Mouse (Mus musculus) midbrain, embryonic 11.5 days (tissue): Measurements from ENCODE around the gene Sorbs1. TPM values are rescaled to one million over a fixed set of nuclear protein-coding genes. Genes with fewer than 3 reads are reported as not detected.

Experiments
- ATAC-seq: fragments of 200-750 bp; cut with Nextera tagmentation; 2 replicates; pipeline ENCODE4 v1.8.0; 2017; ENCODE audit warnings: moderate TSS enrichment, moderate library complexity; ENCODE audit not compliant: low FRiP score
- DNase-seq: peaks from one replicate; pipeline ENCODE4 v3.0.0; 2015; ENCODE audit warnings: low spot score; ENCODE audit errors: missing footprints
- H3K27ac ChIP-seq: fragments of 300-500 bp; sonication (generic); 2 replicates; pipeline ENCODE4 v1.5.1; 2014; ENCODE audit warnings: low read depth, low read length
- H3K27me3 ChIP-seq: fragments of 300-500 bp; sonication (generic); 2 replicates; pipeline ENCODE4 v1.6.1; 2014; ENCODE audit warnings: mild to moderate bottlenecking, low read length, moderate library complexity, mixed read lengths; ENCODE audit not compliant: control insufficient read depth, insufficient read depth
- H3K36me3 ChIP-seq: fragments of 300-500 bp; sonication (generic); 2 replicates; pipeline ENCODE4 v1.6.1; 2014; ENCODE audit warnings: mild to moderate bottlenecking, low read length, moderate library complexity, mixed read lengths; ENCODE audit not compliant: control insufficient read depth, insufficient read depth
- H3K4me1 ChIP-seq: fragments of 300-500 bp; sonication (generic); 2 replicates; pipeline ENCODE4 v1.6.1; 2014; ENCODE audit warnings: low read length; ENCODE audit not compliant: control insufficient read depth, insufficient read depth
- H3K4me2 ChIP-seq: fragments of 300-500 bp; sonication (generic); 2 replicates; pipeline ENCODE4 v1.6.1; 2014; ENCODE audit warnings: mild to moderate bottlenecking, moderate library complexity
- H3K4me3 ChIP-seq: fragments of 300-500 bp; sonication (generic); 2 replicates; pipeline ENCODE4 v1.5.1; 2014; ENCODE audit warnings: low read depth, low read length
- H3K9ac ChIP-seq: fragments of 300-500 bp; sonication (generic); 2 replicates; pipeline ENCODE4 v1.6.1; 2014; ENCODE audit warnings: low read length
- H3K9me3 ChIP-seq: fragments of 300-500 bp; sonication (generic); 2 replicates; pipeline ENCODE4 v1.6.1; 2016; ENCODE audit warnings: low read length; ENCODE audit not compliant: control insufficient read depth
- WGBS: fragments of 180-500 bp; shearing (Covaris S2); extraction: QIAGEN DNeasy Blood & Tissue Kit; methylation state at CpG from one replicate; pipeline ENCODE4 v1.1.7; 2014; 5-methylcytosine and 5-hydroxymethylcytosine counted together
- polyA plus RNA-seq: library from polyadenylated mRNA; unstranded; fragments of >200 nt; fragmentation: Nextera tagmentation; extraction: Ambion mirVana; gene quantifications from 2 replicates; pipeline ENCODE4 v1.2.1, GENCODE M21; 2014

Gene Sorbs1
- polyA plus RNA-seq, 1 experiment from 2014 or later, result 61.0 TPM

DNA sequence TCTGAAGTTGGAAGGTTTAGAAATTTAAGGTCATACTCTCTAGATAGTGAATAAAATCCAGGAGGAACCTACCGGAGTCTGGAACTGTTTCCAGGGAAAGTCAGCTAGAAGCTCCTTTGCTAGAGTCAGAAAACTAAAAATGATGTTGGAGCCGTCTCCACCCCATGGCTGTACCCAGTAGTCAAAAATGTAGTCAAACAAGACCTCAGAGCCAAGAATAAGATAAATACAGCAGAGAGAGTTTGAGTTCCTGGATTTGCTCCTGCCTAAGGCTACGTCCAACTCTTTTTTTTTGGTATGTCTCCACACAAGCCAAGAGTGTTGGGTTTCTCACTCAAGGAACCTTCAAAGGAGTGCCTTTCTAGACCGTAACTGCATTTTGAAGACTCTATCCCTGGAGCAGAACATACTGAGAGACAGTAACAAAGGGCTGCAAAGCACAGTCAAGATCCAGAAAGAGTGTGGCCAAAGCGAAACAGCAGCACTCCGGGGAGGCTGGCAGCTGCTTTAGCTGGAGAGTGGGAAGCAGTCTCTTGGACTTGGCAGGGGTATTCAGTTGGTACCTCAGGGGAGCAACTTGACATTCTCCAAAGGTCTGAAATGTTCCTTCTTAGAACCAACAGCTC, 223.4 kb downstream of the Sorbs1 start:
- Histone ChIP-seq H3K4me1 (no peaks in the 10 kb centered on the region), H3K27me3 (no peaks in the 10 kb centered on the region), H3K9me3 (no peaks in the 10 kb centered on the region), H3K36me3 (no peaks in the 10 kb centered on the region), H3K9ac (no peak overlapping the region), H3K27ac (no peak overlapping the region), H3K4me2 (no peak overlapping the region), H3K4me3 (no peak overlapping the region)
- DNase-seq, result no peak
- no peak for ATAC-seq
- WGBS, result 89% methylated on average over 6 of the region's 6 CpGs

DNA sequence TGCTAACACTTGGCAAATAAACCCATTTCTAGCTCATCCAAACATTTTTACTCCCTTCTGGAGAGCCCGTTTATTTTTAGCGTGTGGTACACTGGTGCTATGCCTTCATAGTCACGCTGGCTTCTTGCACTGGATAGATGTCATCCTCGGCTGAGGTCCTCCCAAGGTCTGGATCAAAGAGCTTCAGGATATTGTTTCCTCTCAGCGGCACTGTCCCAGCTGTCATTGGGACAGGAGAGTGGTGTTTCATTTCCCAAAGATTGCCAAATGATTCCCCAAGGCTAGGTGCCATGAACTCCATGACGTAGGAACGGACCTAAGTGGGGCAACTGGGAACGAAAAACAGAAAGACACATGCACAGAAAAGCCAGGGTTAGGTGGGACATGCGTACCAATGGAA, 225.2 kb downstream of the Sorbs1 start:
- H3K36me3 ChIP-seq, result no peaks in the 10 kb centered on the region
- H3K4me2 ChIP-seq, result no peak overlapping the region
- no peak overlapping the region for H3K27ac ChIP-seq
- H3K9ac ChIP-seq, result no peak overlapping the region
- no peak overlapping the region for H3K4me3 ChIP-seq
- H3K4me1 ChIP-seq, result no peaks in the 10 kb centered on the region
- WGBS, result 96% methylated on average over 9 of the region's 9 CpGs
- no peak for DNase-seq
- ATAC-seq, result no peak
- no peaks in the 10 kb centered on the region for H3K9me3 ChIP-seq
- H3K27me3 ChIP-seq, result no peaks in the 10 kb centered on the region

DNA sequence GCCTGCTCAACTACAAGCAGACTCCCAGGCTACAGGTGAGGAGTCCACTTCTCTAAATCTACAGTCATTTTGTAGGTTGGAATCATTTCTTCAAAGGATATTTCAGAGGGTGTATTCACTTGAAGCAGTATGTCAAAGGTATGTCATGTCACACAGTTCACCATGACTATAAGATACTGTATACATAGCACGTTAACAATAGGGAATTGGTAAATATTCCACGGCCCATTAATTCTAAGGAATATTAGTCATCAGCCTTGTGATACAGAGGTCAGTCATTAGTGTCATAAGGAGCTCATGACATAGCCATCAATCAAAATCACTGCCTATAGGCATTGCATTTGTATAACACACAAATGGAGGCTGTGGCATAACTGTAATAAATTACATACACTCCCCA, 228.9 kb downstream of the Sorbs1 start:
- H3K27me3 ChIP-seq, result no peaks in the 10 kb centered on the region
- no peak overlapping the region for H3K4me3 ChIP-seq
- no peaks in the 10 kb centered on the region for H3K4me1 ChIP-seq
- H3K36me3 ChIP-seq, result no peaks in the 10 kb centered on the region
- H3K9ac ChIP-seq, result no peak overlapping the region
- H3K4me2 ChIP-seq, result no peak overlapping the region
- ATAC-seq, result no peak
- H3K9me3 ChIP-seq, result peaks cover 3% of the 10 kb centered on the region; the same call in 1 of the 2 replicates
- DNase-seq, result peak; percentile 14
- H3K27ac ChIP-seq, result no peak overlapping the region
- 90% methylated on average over 2 of the region's 2 CpGs for WGBS

DNA sequence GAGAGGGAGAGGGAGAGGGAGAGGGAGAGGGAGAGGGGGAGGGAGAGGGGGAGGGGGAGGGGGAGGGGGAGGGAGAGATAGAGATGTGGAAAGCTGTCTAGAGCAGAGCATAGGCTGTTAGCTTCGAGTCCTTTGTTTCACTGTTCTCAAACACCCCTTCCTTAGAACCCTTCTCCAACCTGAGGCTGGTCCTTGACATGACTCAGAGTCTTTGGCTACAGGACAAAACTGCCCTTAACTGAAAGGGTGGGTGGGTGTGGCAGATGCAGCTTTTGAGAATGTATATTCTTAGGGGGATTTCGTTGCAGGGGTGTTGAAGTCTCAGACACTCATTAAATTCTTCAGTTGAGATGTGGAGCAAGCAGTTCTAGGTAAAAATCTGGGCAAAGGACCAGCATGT, 230.2 kb downstream of the Sorbs1 start:
- no peak for ATAC-seq
- peak; percentile 80 for DNase-seq
- H3K4me2 ChIP-seq, result no peak overlapping the region
- H3K4me3 ChIP-seq, result no peak overlapping the region
- peaks cover 3% of the 10 kb centered on the region; the same call in 1 of the 2 replicates for H3K9me3 ChIP-seq
- H3K9ac ChIP-seq, result no peak overlapping the region
- no peaks in the 10 kb centered on the region for H3K36me3 ChIP-seq
- H3K27me3 ChIP-seq, result no peaks in the 10 kb centered on the region
- H3K4me1 ChIP-seq, result no peaks in the 10 kb centered on the region
- H3K27ac ChIP-seq, result no peak overlapping the region
- 66% methylated on average over 2 of the region's 2 CpGs for WGBS

DNA sequence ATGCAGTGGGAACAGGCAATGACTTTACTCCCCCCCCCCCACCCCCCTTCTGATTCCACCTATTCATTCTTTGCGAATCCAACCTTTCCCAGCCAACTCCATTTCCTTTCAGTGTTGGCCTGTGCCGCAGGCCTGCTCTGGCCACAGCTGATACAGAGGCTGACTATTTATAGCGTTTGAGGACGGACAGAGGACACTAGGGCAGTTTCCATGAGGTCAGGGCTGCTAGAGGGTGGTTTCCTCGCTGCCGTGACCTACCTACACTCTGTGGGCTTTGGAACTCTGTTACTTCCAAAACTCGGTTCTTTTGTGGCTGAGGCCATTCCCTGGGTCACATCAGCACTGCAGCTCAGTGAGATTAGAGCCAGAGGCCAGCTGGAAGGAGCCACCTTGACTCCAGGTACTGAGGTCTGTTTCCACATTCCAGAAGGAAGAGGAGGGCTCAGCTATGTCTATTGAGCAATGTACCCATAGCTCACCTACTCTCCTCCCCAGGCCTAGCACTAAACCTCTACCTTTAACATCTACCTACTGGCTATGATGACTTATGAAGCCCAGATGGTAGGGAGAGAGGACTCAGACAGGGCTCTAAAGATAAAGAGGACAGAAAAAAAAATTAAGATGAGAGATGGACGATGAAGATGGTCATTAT, 235.1 kb downstream of the Sorbs1 start:
- no peak for DNase-seq
- Histone ChIP-seq H3K9me3 (peaks cover 3% of the 10 kb centered on the region; the same call in 1 of the 2 replicates), H3K36me3 (no peaks in the 10 kb centered on the region), H3K4me2 (no peak overlapping the region), H3K4me3 (no peak overlapping the region), H3K27ac (no peak overlapping the region), H3K27me3 (no peaks in the 10 kb centered on the region), H3K9ac (no peak overlapping the region), H3K4me1 (no peaks in the 10 kb centered on the region)
- WGBS, result 86% methylated on average over 8 of the region's 8 CpGs
- ATAC-seq, result no peak

DNA sequence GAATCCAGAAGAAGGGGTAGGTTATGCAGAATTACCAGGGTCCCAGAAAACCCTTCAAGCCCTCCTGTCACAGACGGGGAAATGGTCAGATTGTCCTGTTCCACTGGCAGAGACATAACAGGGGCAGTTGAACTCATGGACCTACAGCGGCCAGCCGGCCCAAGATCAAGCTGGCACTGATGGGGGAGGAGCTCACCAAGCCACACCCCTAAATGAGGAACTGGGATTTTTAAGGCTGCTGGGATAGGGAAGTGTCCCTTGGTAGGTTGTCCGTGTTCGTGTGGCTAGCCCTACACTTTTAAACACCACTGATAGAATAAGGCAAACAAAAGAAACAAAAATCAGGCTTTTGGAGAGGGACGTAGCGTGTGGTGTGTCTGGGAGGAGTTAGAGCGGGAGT, 236.1 kb downstream of the Sorbs1 start:
- no peak for ATAC-seq
- peaks cover 4% of the 10 kb centered on the region; the same call in 1 of the 2 replicates for H3K27me3 ChIP-seq

DNA sequence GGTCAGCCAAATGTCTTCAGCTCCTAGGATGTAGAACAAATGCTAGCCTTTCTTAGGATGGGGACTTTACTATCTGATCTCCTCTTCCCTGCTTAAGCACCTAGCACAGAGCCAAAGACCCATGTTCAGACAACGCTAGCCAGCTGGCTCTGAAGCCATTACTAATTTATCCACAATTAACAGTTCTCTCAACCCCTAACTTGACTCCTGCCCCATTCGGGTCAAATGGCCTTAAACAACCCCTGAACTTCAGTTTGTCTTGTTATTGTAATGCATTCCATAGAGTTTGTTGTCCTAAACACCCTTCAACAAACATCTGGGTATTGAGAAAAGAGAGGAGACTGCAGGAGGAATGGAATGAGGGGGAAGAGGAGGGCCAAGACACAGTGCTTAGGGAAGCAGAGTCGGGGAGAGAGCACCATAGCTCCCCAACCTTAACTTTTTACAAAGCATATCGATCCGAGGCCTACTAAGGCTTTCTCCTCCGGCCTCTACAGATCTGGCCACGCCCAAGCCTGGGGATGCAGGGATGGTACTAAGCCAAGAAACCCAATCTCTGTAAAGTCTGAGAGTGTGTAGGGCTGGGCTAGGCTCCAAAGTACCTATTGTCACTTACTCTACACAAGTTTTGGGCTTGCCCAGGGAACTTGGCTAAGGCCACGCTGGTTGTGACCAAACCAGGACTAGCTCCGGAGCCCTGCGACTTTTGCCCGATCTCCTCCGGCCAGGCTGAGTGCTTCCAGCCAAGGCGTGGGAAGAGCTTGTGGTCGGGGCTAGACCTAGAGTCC, 238.0 kb downstream of the Sorbs1 start:
- H3K4me3 ChIP-seq, result no peak overlapping the region
- H3K9me3 ChIP-seq, result no peaks in the 10 kb centered on the region
- H3K4me2 ChIP-seq, result no peak overlapping the region
- H3K4me1 ChIP-seq, result peaks cover 7% of the 10 kb centered on the region
- 86% methylated on average over 14 of the region's 14 CpGs for WGBS
- no peak for ATAC-seq
- no peaks in the 10 kb centered on the region for H3K36me3 ChIP-seq
- H3K9ac ChIP-seq, result no peak overlapping the region
- H3K27ac ChIP-seq, result no peak overlapping the region
- DNase-seq, result no peak
- H3K27me3 ChIP-seq, result peaks cover 18% of the 10 kb centered on the region

More for the DNA sequence above, 236.1 kb downstream of the Sorbs1 start:
- Histone ChIP-seq H3K9me3 (peaks cover 3% of the 10 kb centered on the region; the same call in 1 of the 2 replicates), H3K27ac (no peak overlapping the region), H3K4me3 (no peak overlapping the region), H3K36me3 (no peaks in the 10 kb centered on the region), H3K9ac (no peak overlapping the region), H3K4me1 (peaks cover 3% of the 10 kb centered on the region; the same call in 1 of the 2 replicates), H3K4me2 (no peak overlapping the region)
- peak; percentile 47 for DNase-seq
- 89% methylated on average over 8 of the region's 8 CpGs for WGBS

DNA sequence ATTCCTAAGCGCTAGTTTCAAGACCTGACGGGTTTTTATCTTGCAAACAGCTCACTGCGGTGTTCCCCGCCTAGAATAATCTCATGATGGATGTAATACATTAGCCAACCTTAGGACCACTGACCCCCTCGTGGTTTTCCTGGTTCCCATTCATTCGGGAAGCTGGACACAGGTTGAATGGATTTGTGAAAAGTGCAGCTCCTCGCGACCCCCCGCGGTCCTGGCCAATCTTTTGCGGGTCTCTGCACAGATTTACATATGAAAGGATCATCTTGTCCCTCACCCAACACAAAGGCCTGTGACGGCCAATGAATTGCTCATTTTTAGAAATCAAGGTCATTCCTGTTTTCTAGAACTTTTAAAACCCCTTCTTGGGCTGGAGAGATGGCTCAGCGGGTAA, 240.9 kb downstream of the Sorbs1 start:
- Histone ChIP-seq H3K4me3 (no peak overlapping the region), H3K27ac (no peak overlapping the region), H3K9me3 (no peaks in the 10 kb centered on the region), H3K9ac (no peak overlapping the region), H3K4me1 (peaks cover 10% of the 10 kb centered on the region), H3K4me2 (no peak overlapping the region), H3K36me3 (no peaks in the 10 kb centered on the region), H3K27me3 (peaks cover 23% of the 10 kb centered on the region)
- 13% methylated on average over 13 of the region's 13 CpGs for WGBS
- DNase-seq (peak; percentile 87), ATAC-seq (peak; percentile 12; the same call in 1 of the 2 replicates)
